Mouse (Mus musculus) kidney, embryonic 14.5 days (tissue): ENCODE results near the gene Gm3285. TPM values are rescaled to one million over a fixed set of nuclear protein-coding genes. Genes with fewer than 3 reads are reported as not detected.

Source experiments
- ATAC-seq: fragments of 200-750 bp; cut with Nextera tagmentation; 2 replicates; pipeline ENCODE4 v1.8.0; 2017; ENCODE audit warnings: moderate number of reproducible peaks, mild to moderate bottlenecking, moderate TSS enrichment, moderate library complexity; ENCODE audit not compliant: low FRiP score, low TSS enrichment
- H3K27ac ChIP-seq: fragments of 300-500 bp; sonication (generic); 2 replicates; pipeline ENCODE4 v1.5.1; 2014; ENCODE audit warnings: low read depth, mild to moderate bottlenecking, low read length, moderate library complexity, mixed read lengths
- H3K27me3 ChIP-seq: fragments of 300-500 bp; sonication (generic); 2 replicates; pipeline ENCODE4 v1.6.1; 2014; ENCODE audit warnings: mild to moderate bottlenecking, low read length; ENCODE audit not compliant: control insufficient read depth, insufficient read depth
- H3K36me3 ChIP-seq: fragments of 300-500 bp; sonication (generic); 2 replicates; pipeline ENCODE4 v1.6.1; 2014; ENCODE audit warnings: low read length, mixed read lengths; ENCODE audit not compliant: control insufficient read depth, insufficient read depth
- H3K4me1 ChIP-seq: fragments of 300-500 bp; sonication (generic); 2 replicates; pipeline ENCODE4 v1.6.1; 2014; ENCODE audit warnings: low read length, mixed read lengths; ENCODE audit not compliant: control insufficient read depth, insufficient read depth
- H3K4me2 ChIP-seq: fragments of 300-500 bp; sonication (generic); replicated peaks from 2 replicates; pipeline ENCODE4 v1.6.1; 2014; ENCODE audit warnings: low read depth, mild to moderate bottlenecking, low read length
- H3K4me3 ChIP-seq: fragments of 300-500 bp; sonication (generic); 2 replicates; pipeline ENCODE4 v1.5.1; 2014; ENCODE audit warnings: mild to moderate bottlenecking, low read length
- H3K9ac ChIP-seq: fragments of 300-500 bp; sonication (generic); 2 replicates; pipeline ENCODE4 v1.6.1; 2014; ENCODE audit warnings: low read depth, mild to moderate bottlenecking, low read length, moderate library complexity
- H3K9me3 ChIP-seq: fragments of 300-500 bp; sonication (generic); 2 replicates; pipeline ENCODE4 v1.6.1; 2016; ENCODE audit warnings: low read length; ENCODE audit not compliant: control insufficient read depth
- WGBS: fragments of 180-500 bp; shearing (Covaris S2); extraction: QIAGEN DNeasy Blood & Tissue Kit; methylation state at CpG from one replicate; pipeline ENCODE4 v1.1.7; 2014; 5-methylcytosine and 5-hydroxymethylcytosine counted together
- polyA plus RNA-seq: library from polyadenylated mRNA; unstranded; fragments of >200 nt; fragmentation: Nextera tagmentation; extraction: Ambion mirVana; gene quantifications from 2 replicates; pipeline ENCODE4 v1.2.1, GENCODE M21; 2014

Gm3285 gene
- polyA plus RNA-seq, 1 experiment from 2014 or later, result not detected

GRCm38 (mm10) chr10:77846961-77847360 lies 14.8 kb upstream of the Gm3285 start:
- H3K9me3 ChIP-seq, result peaks cover 12% of the 10 kb centered on the region
- H3K4me2 ChIP-seq, result no peak overlapping the region
- no peak for ATAC-seq
- no peak overlapping the region for H3K27ac ChIP-seq
- 37% methylated on average over 2 of the region's 2 CpGs for WGBS
- no peaks in the 10 kb centered on the region for H3K36me3 ChIP-seq
- H3K4me1 ChIP-seq, result no peaks in the 10 kb centered on the region
- no peak overlapping the region for H3K4me3 ChIP-seq
- no peak overlapping the region for H3K9ac ChIP-seq
- H3K27me3 ChIP-seq, result no peaks in the 10 kb centered on the region

- Histone ChIP-seq H3K4me1 (no peaks in the 10 kb centered on the region), H3K9me3 (peaks cover 12% of the 10 kb centered on the region), H3K9ac (no peak overlapping the region), H3K36me3 (no peaks in the 10 kb centered on the region), H3K4me2 (no peak overlapping the region), H3K27ac (no peak overlapping the region), H3K4me3 (no peak overlapping the region), H3K27me3 (no peaks in the 10 kb centered on the region)
- ATAC-seq, result no peak
- WGBS, result 87% methylated on average over 2 of the region's 2 CpGs
Measured at GRCm38 (mm10) chr10:77847538-77847937, 14.2 kb upstream of the Gm3285 start.

GRCm38 (mm10) chr10:77852559-77852958 lies 9.2 kb upstream of the Gm3285 start, which contains the start of gene Gm10318:
TSS of gene Gm10318 (plus strand) at chr10:77852859.
- Histone ChIP-seq H3K9me3 (no peaks in the 10 kb centered on the region), H3K4me3 (no peak within 1 kb of the TSS), H3K36me3 (no peaks in the 10 kb centered on the region), H3K4me1 (no peaks in the 10 kb centered on the region), H3K9ac (no peak within 1 kb of the TSS), H3K27me3 (no peaks in the 10 kb centered on the region), H3K4me2 (no peak within 1 kb of the TSS), H3K27ac (no peak within 1 kb of the TSS)
- 69% methylated on average over 9 of the region's 9 CpGs for WGBS
- ATAC-seq, result no peak

- no peak overlapping the region for H3K9ac ChIP-seq
- H3K9me3 ChIP-seq, result no peaks in the 10 kb centered on the region
- no peak overlapping the region for H3K27ac ChIP-seq
- WGBS, result 27% methylated on average over 14 of the region's 14 CpGs
- H3K4me2 ChIP-seq, result peak overlapping the region; percentile 44
- H3K36me3 ChIP-seq, result no peaks in the 10 kb centered on the region
- peak overlapping the region; percentile 17 for H3K4me3 ChIP-seq
- no peaks in the 10 kb centered on the region for H3K27me3 ChIP-seq
- peak; percentile 92 for ATAC-seq
- no peaks in the 10 kb centered on the region for H3K4me1 ChIP-seq
Measured at GRCm38 (mm10) chr10:77864067-77864761, 2.4 kb downstream of the Gm3285 start.

GRCm38 (mm10) chr10:77864762-77865143 lies 3.0 kb downstream of the Gm3285 start:
- Histone ChIP-seq H3K27me3 (no peaks in the 10 kb centered on the region), H3K9me3 (no peaks in the 10 kb centered on the region), H3K27ac (no peak overlapping the region), H3K9ac (no peak overlapping the region), H3K36me3 (no peaks in the 10 kb centered on the region), H3K4me2 (peak overlapping the region; percentile 44), H3K4me1 (no peaks in the 10 kb centered on the region), H3K4me3 (peak overlapping the region; percentile 17)
- peak; percentile 48; the same call in 1 of the 2 replicates for ATAC-seq
- WGBS, result 40% methylated on average over 11 of the region's 11 CpGs

GRCm38 (mm10) chr10:77867546-77867945 lies 5.8 kb downstream of the Gm3285 start:
- no peak overlapping the region for H3K27ac ChIP-seq
- no peak overlapping the region for H3K4me3 ChIP-seq
- H3K27me3 ChIP-seq, result no peaks in the 10 kb centered on the region
- ATAC-seq, result no peak
- H3K4me1 ChIP-seq, result no peaks in the 10 kb centered on the region
- no peak overlapping the region for H3K9ac ChIP-seq
- WGBS, result 5% methylated on average over 1 of the region's 1 CpGs
- H3K9me3 ChIP-seq, result no peaks in the 10 kb centered on the region
- H3K36me3 ChIP-seq, result no peaks in the 10 kb centered on the region
- no peak overlapping the region for H3K4me2 ChIP-seq

GRCm38 (mm10) chr10:77869651-77870050 lies 7.9 kb downstream of the Gm3285 start:
- no peak overlapping the region for H3K9ac ChIP-seq
- no peaks in the 10 kb centered on the region for H3K27me3 ChIP-seq
- H3K27ac ChIP-seq, result no peak overlapping the region
- H3K36me3 ChIP-seq, result no peaks in the 10 kb centered on the region
- H3K4me1 ChIP-seq, result no peaks in the 10 kb centered on the region
- H3K4me3 ChIP-seq, result no peak overlapping the region
- no peaks in the 10 kb centered on the region for H3K9me3 ChIP-seq
- ATAC-seq, result no peak
- 96% methylated on average over 7 of the region's 7 CpGs for WGBS
- no peak overlapping the region for H3K4me2 ChIP-seq

GRCm38 (mm10) chr10:77878985-77879384 lies 17.2 kb downstream of the Gm3285 start:
- Histone ChIP-seq H3K36me3 (no peaks in the 10 kb centered on the region), H3K27ac (no peak overlapping the region), H3K4me1 (no peaks in the 10 kb centered on the region), H3K9ac (no peak overlapping the region), H3K27me3 (no peaks in the 10 kb centered on the region), H3K4me3 (no peak overlapping the region), H3K9me3 (no peaks in the 10 kb centered on the region), H3K4me2 (no peak overlapping the region)
- no peak for ATAC-seq
- WGBS, result 64% methylated on average over 6 of the region's 6 CpGs

GRCm38 (mm10) chr10:77880305-77880704 lies 18.5 kb downstream of the Gm3285 start:
- WGBS, result 69% methylated on average over 3 of the region's 3 CpGs
- ATAC-seq, result no peak
- H3K9me3 ChIP-seq, result no peaks in the 10 kb centered on the region

More at GRCm38 (mm10) chr10:77880305-77880704, 18.5 kb downstream of the Gm3285 start:
- Histone ChIP-seq H3K27ac (no peak overlapping the region), H3K36me3 (no peaks in the 10 kb centered on the region), H3K27me3 (no peaks in the 10 kb centered on the region), H3K4me3 (no peak overlapping the region), H3K4me2 (no peak overlapping the region), H3K4me1 (no peaks in the 10 kb centered on the region), H3K9ac (no peak overlapping the region)
